Mouse (Mus musculus) kidney, adult 2 months (tissue): Measurements from ENCODE around the gene Osbpl9. TPM values are rescaled to one million over a fixed set of nuclear protein-coding genes. Genes with fewer than 3 reads are reported as not detected.

ENCODE experiments used
- DNase-seq: peaks from one replicate; pipeline ENCODE4 v3.0.0; 2021
- H3K27ac ChIP-seq: fragments of 200-500 bp; 2 replicates; pipeline ENCODE4 v1.5.1; 2012; ENCODE audit warnings: low read depth, low read length, control low read depth, inconsistent platforms; ENCODE audit not compliant: insufficient read depth
- H3K27me3 ChIP-seq: fragments of 200-500 bp; replicated peaks from 2 replicates; pipeline ENCODE4 v1.6.1; 2012; ENCODE audit warnings: mild to moderate bottlenecking, moderate library complexity, low read length, inconsistent platforms; ENCODE audit not compliant: control insufficient read depth, insufficient read depth
- H3K36me3 ChIP-seq: fragments of 200-500 bp; 2 replicates; pipeline ENCODE4 v1.6.1; 2012; ENCODE audit warnings: mild to moderate bottlenecking, moderate library complexity, low read length, inconsistent platforms; ENCODE audit not compliant: control insufficient read depth, insufficient read depth
- H3K4me1 ChIP-seq: fragments of 200-500 bp; 2 replicates; pipeline ENCODE4 v1.6.1; 2011; ENCODE audit warnings: low read length; ENCODE audit not compliant: control insufficient read depth, insufficient read depth
- H3K4me3 ChIP-seq: fragments of 200-500 bp; 2 replicates; pipeline ENCODE4 v1.5.1; 2011; ENCODE audit warnings: mild to moderate bottlenecking, low read depth, low read length, control low read depth; ENCODE audit not compliant: insufficient read depth
- CTCF ChIP-seq: fragments of 200-500 bp; conservative IDR thresholded peaks from 2 replicates; pipeline ENCODE4 v1.5.1; 2011; ENCODE audit warnings: low read depth, mild to moderate bottlenecking, control low read depth, low read length, moderate library complexity, mixed read lengths; ENCODE audit not compliant: insufficient read depth, insufficient read length
- POLR2A ChIP-seq: fragments of 200-500 bp; IDR thresholded peaks from one replicate; pipeline ENCODE4 v1.6.1; 2011; ENCODE audit warnings: low read depth, low read length, control low read depth
- WGBS: fragments of 180-500 bp; shearing (Covaris S2); methylation state at CpG from one replicate; pipeline ENCODE4 v1.1.7; 2018; 5-methylcytosine and 5-hydroxymethylcytosine counted together
- polyA plus RNA-seq: library from polyadenylated mRNA; depleted of rRNA; stranded (reverse); fragments of >200 nt; gene quantifications from 2 replicates; pipeline ENCODE4 v1.2.3, GENCODE M21; 2012

The Osbpl9 gene
- polyA plus RNA-seq, 1 experiment, result 201 TPM

DNA sequence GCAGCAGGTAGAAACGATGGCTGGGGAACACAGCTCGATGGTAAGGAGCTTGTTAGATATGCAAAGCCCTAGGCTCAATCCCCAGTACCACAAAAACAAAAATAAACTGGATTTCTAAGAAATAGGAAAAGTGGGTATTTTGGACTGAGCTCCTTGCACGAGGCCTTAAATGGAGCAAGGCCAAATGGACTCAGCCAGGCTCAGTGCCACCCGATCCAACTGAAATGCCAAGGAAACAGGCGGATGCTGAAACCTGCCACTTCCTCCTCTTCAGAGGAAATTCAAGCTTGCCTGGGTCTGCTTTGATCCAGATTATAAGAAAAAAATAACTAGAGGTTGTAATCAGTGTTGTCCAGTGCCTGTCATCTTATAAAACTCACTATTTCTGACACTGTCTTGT lies 112.9 kb downstream of the Osbpl9 start:
- 57% methylated on average over 5 of the region's 5 CpGs for WGBS
- peaks cover 7% of the 10 kb centered on the region for H3K36me3 ChIP-seq
- DNase-seq, result no peak
- no peaks in the 10 kb centered on the region for H3K4me1 ChIP-seq
- no peak overlapping the region for H3K4me3 ChIP-seq
- TF ChIP-seq CTCF (no peak), POLR2A (no peak)
- no peak overlapping the region for H3K27ac ChIP-seq
- no peaks in the 10 kb centered on the region for H3K27me3 ChIP-seq

DNA sequence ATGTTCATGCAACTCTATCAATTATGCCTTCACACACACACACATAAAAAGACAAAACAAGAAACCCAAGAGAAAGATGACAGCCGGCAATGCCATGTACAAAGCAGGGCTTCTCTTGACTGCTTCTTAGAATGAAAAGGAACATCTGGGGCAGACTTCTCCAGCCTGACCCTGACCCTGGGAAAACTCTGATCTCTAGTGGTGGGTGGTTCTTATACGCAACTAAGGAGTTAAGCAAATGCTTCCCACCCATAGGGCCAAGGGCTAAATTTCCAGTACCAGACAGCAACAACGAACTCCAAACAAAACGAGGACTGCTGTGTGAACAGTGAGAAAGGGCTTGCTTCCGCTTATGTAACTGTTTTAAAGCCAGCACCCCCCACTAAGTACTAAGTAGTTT lies 122.0 kb downstream of the Osbpl9 start:
- Histone ChIP-seq H3K4me1 (peaks cover 11% of the 10 kb centered on the region), H3K27me3 (no peaks in the 10 kb centered on the region), H3K27ac (peak overlapping the region; percentile 94), H3K4me3 (no peak overlapping the region), H3K36me3 (peaks cover 17% of the 10 kb centered on the region)
- TF ChIP-seq CTCF (no peak), POLR2A (no peak)
- WGBS, result 45% methylated on average over 5 of the region's 5 CpGs
- no peak for DNase-seq

- peaks cover 15% of the 10 kb centered on the region for H3K4me1 ChIP-seq
- 36% methylated on average over 3 of the region's 3 CpGs for WGBS
- peak; percentile 34 for DNase-seq
- peak overlapping the region; percentile 94 for H3K27ac ChIP-seq
- TF ChIP-seq CTCF (no peak), POLR2A (no peak)
- H3K4me3 ChIP-seq, result no peak overlapping the region
- no peaks in the 10 kb centered on the region for H3K27me3 ChIP-seq
- H3K36me3 ChIP-seq, result peaks cover 17% of the 10 kb centered on the region
Measured at GRCm38 (mm10) chr4:109079676-109080075, 122.4 kb downstream of the Osbpl9 start.

DNA sequence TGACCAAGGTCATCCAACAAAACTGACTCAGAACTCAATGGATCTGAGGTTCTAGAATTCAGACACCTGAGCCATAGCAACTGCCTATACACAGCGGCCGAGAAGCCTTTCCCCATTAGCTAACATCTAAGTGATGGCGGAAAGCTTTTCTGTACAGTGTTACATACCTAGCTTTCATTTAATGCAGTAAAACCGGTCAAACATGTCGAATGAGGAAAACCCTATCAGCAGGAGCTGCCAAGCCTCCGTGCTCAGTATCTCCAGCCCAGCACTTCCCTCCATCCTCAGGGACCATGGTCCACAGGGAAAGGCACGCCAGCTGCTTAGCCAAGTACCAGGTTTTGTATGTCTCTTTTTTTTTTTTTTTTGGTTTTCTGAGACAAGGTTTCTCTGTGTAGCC lies 123.1 kb downstream of the Osbpl9 start:
- no peak for DNase-seq
- Histone ChIP-seq H3K27ac (0 out of 2 replicates have a peak overlapping the region, but pooled peaks have one; percentile 3), H3K36me3 (peaks cover 15% of the 10 kb centered on the region), H3K27me3 (no peaks in the 10 kb centered on the region), H3K4me3 (no peak overlapping the region), H3K4me1 (peaks cover 15% of the 10 kb centered on the region)
- no peak for TF ChIP-seq CTCF
- no peak for TF ChIP-seq POLR2A
- WGBS, result 77% methylated on average over 7 of the region's 7 CpGs

DNA sequence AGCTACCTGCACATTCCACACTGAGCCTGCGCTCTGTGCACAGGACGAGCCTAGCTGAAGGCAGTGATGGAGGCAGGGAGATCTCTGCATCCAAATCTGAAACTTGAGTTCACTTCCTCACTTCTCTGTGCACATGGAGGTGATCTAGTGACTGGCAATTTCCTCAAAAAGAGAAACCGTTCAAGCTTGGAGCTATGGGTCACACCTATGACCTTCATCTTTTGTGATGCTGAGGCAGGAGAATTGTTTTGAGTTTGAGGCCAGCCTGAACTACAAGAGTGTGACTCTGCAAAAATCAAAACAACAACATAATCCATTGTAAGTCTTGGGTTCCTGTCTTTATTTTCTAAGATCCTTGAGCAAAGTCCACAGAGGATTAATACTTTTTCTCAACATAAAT lies 128.8 kb downstream of the Osbpl9 start:
- H3K27ac ChIP-seq, result no peak overlapping the region
- H3K36me3 ChIP-seq, result peaks cover 6% of the 10 kb centered on the region
- DNase-seq, result no peak
- WGBS, result 69% methylated on average over 3 of the region's 3 CpGs
- H3K27me3 ChIP-seq, result no peaks in the 10 kb centered on the region
- H3K4me1 ChIP-seq, result peaks cover 7% of the 10 kb centered on the region; the same call in 1 of the 2 replicates
- TF ChIP-seq CTCF, result no peak
- no peak for TF ChIP-seq POLR2A
- H3K4me3 ChIP-seq, result no peak overlapping the region

DNA sequence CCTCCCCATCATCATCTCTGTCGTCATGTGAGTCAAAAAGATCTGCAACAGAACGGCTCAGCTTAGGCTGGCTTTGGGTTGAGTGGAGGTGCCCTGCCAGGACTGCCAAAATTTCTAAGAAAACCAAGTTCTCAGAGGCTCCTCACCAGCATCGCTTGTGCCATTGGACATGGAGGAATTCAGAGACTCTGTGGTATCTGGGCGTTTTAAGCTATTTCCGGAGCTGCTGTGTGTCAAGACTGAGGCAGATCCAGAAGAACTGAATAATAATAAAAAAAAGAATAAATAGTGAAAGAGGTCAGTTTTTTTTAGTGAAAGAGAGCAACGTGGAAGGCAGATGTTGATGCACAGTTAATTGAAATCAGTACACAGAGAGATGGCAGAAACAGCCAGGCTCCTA lies 129.2 kb downstream of the Osbpl9 start:
- TF ChIP-seq POLR2A (no peak), CTCF (no peak)
- Histone ChIP-seq H3K27me3 (no peaks in the 10 kb centered on the region), H3K4me3 (no peak overlapping the region), H3K4me1 (peaks cover 7% of the 10 kb centered on the region; the same call in 1 of the 2 replicates), H3K27ac (no peak overlapping the region), H3K36me3 (peaks cover 8% of the 10 kb centered on the region)
- 84% methylated on average over 6 of the region's 6 CpGs for WGBS
- DNase-seq, result no peak

GRCm38 (mm10) chr4:109065714-109066113 lies 136.4 kb downstream of the Osbpl9 start:
- DNase-seq, result no peak
- WGBS, result 81% methylated on average over 5 of the region's 5 CpGs
- peaks cover 17% of the 10 kb centered on the region for H3K36me3 ChIP-seq

GRCm38 (mm10) chr4:109064941-109065340 lies 137.1 kb downstream of the Osbpl9 start:
- peaks cover 6% of the 10 kb centered on the region; the same call in 1 of the 2 replicates for H3K4me1 ChIP-seq
- TF ChIP-seq CTCF (no peak), POLR2A (no peak)
- H3K4me3 ChIP-seq, result no peak overlapping the region
- no peaks in the 10 kb centered on the region for H3K27me3 ChIP-seq
- H3K27ac ChIP-seq, result peak overlapping the region; percentile 22; the same call in 1 of the 2 replicates
- peak; percentile 51 for DNase-seq
- WGBS, result 46% methylated on average over 6 of the region's 6 CpGs
- H3K36me3 ChIP-seq, result peaks cover 16% of the 10 kb centered on the region

More at GRCm38 (mm10) chr4:109065714-109066113, 136.4 kb downstream of the Osbpl9 start:
- peaks cover 6% of the 10 kb centered on the region; the same call in 1 of the 2 replicates for H3K4me1 ChIP-seq
- no peaks in the 10 kb centered on the region for H3K27me3 ChIP-seq
- no peak for TF ChIP-seq POLR2A
- TF ChIP-seq CTCF, result no peak
- H3K27ac ChIP-seq, result no peak overlapping the region
- no peak overlapping the region for H3K4me3 ChIP-seq
